Mouse (Mus musculus): ENCODE results near the gene Nr1h3.
A peak's percentile ranks its signal among the peaks of the same experiment; 100 is the strongest.
"Not testable (repeated sequence)": the region's sequence is repeated elsewhere in the genome, so short reads cannot be mapped to it uniquely, and the experiment has no call there.

Nr1h3 gene

DNA sequence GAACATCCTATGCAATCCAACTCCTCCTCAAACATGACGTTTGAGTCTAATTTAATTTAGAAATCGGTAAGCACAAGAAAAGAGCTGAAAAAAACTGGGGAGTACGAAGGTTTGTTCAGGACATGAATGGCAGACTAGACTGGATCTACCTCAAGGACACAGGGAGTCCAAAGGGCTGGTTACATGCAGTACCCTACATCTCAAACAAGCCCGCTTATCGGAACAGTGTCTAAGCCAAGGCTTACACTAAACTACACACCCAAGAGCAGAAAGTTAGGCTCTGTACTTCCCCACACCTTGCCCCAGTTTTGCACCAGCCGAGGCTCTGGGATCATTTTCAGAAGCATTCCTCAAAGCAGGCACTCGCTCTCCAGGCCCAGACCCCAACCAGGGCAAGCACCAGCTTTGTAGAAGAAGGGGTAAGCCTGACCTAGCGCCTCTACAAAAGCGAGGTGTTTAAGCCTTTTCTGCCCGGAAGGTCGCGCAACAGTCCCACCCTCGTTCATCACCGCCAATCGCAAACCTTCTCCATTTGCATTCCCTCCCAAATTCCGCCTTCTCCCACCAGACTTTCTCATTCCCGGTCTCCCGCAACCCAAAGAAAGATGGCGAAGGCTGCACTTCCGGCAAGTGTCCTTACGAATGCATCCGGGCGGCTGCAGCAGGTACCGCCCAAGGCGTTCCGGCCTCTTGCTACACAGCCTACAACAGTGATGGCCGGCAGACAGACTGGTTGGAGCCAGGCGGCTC is at the start of gene Nr1h3, which contains the start of gene Acp2:
Gene Nr1h3, minus strand, starts transcription at position 613 of the 750 bp plus-strand sequence.
Gene Acp2, plus strand, starts transcription at position 664 of the 750 bp plus-strand sequence.
- DNase-seq: peak; percentile 91

DNA sequence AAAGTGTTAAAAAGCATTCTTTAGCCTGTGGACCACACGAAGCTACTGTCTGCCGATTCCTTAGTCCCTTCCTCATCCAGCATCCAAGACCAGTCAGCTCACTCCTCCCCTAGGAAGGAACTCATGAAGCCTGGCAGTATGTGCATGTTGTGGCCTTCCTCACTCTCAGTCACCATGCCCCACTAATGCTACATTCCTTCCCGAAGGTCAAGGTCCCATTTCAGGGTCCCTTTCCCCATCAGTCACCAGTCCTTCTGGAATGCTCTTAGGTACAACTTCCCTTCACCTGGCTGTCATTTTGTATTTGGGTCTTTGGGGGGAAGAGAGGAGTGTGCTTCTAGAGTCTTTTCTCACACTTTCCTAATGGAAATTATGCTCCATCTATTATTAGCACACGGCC is 49.4 kb upstream of the Nr1h3 start:
- no peak for DNase-seq

DNA sequence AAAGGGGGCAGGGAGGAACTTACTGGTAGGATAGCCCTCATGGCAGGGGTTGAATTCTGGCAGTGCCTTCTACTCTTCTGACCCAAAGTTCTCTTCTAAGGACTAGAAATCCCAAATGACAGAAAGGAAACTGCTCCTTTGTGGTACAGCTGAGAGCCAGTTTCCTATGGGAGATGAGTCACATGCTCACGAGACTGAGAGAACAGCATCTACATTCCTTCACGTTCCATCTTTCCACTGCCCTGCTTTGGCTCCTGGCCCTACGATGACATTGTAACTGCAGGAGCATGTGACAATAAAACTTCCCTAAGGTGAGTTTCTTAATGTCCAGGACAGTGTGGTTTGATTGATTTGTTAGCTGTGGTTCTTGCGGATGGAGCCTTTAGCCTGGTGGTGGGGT is 45.7 kb upstream of the Nr1h3 start:
- DNase-seq: no peak

DNA sequence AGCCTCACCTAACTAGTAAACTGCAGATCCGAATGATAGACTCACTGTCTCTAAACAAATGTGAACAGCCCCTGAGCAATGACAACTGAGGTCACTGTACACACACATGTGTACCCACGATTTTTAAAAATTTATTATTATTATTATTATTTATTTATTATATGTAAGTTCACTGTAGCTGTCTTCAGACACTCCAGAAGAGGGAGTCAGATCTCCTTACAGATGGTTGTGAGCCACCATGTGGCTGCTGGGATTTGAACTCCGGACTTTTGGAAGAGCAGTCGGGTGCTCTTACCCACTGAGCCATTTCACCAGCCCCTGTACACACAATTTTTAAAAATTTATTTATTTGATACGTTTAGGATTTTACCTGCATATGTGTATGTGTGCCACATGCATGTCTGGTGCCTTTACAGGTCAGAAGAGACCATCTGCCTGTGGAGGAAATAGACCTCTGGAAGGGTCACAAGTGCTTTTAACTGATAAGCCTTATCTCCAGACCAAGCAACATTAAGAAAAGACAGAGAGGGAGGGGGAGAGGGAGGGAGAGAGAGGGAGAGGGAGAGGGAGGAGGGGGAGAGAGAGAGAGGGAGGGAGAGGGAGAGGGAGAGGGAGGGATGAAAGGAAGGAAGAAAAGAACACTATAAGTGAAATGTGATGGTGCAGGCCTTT is 42.1 kb upstream of the Nr1h3 start:
- no peak for DNase-seq

DNA sequence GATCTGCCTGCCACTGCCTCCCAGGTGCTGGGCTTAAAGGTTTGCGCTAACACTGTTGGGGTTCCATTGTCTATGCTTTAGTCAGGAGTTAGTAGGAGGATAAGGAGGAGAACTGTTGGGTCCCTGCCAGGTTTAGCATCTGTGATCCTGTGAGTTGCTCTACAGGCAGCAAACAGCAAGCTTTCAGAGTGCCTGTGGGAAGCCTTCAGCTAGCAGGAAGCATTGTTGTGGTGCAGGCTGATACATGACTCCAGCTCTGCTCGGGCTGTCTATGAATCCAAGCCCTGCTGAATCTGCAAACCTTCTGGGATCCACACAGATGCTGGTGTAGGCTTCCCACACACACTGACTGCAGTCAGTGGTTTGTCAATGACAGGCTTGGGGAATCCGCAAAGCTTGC is 40.8 kb upstream of the Nr1h3 start:
- no peak for DNase-seq

DNA sequence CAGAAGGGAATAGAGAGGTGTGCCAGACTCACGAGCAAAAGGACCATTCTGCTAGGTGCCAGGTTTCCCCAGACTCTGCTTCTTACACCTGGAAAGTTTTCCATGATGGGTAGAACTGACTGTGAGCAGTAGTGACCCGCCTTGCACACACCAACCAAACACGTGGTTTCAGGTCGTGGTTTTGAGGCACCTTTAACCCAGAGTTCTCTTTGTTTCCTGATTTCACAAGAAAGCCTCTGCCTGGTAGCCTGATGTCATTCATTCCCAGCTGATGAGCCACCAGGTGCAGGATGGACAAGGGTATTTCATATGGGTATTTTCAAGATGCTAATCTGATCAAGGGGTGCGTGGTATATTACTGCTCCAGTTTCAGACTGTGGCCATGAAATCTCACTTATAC is 39.9 kb upstream of the Nr1h3 start:
- no peak for DNase-seq

DNA sequence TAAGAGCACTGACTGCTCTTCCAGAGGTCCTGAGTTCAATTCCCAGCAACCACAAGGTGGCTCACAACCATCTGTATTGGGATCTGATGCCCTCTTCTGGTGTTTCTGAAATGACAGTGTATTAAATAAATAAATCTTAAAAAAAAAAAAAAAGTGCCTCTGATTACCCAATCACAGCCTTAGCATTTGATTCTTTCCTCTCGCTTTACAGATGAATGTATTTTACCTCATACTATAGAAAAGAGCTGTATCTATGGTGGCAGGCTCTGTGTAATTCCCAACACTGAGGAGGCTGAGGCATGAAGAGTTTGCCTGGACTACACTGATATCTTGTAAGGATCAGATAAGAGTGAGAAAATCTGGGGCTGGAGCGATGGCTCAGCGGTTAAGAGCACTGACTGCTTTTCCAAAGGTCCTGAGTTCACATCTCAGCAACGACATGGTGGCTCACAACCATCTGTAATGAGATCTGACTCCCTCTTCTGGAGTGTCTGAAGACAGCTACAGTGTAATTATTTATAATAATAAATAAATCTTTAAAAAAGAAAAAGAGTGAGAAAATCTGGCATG is 35.0 kb upstream of the Nr1h3 start:
- DNase-seq: not testable (repeated sequence)

DNA sequence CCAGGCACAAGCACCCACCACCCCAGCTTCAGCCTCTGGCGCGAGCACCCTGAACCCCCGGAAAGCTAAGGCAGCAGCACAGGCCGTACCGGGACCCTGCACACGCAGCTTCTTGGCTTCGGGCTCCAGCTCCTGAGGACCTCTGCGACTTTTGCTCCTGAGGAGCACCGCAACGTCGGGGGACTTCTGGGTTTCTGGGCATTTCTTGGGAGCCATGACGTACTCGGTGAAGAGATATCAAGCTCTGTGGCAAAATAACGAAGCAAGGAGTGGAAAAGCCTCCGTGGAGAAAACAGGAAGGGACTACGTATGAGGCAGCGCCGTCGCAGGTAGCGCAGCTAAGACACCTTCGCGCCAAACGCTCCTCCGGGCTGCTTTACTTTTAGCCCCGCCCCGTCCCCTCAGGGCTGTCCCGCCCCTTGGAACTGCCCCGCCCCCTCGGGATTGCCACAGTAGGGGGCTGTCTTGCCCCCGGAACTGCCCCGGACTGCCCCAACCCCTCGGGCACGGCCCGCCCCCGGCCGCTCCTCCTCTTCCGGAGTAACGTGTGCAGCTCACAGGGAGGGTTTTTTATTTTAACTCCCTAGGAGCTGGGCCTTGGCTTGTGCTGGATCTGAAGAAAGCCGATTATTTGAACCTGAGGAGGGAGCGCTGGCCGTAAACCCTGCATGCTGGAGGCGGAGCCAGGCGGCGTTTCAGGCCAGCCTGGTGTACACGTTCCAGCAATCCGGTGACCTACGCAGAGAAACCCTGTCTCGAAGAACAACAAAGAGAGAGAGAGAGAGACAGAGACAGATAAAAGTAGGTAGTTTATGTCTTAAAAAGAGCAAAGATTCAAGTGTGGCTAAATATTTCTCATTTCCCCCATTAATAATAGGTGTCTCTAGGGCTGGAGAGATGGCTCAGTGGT is 34.2 kb upstream of the Nr1h3 start, which contains the start of gene Ddb2:
Gene Ddb2, minus strand, starts transcription at position 382 of the 910 bp plus-strand sequence.
- DNase-seq: peak; percentile 96

DNA sequence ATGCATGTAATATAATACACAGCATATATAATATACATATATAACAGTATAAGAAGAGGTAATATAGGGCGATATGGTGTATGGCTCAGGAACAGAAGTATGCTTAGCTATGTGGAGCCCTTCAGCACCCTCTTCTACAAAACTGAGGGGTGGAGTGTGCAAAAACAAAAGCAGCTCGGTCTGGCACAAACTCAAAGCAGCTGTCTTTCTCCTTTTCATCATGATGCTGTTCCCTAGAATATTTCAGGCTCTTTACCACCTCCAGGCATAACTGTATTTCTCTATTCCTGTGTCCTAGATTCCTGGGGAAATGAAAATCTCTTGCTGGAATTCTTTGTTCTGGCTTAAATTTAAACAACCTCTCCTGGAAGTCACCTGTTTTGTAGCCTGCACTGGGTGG is 27.1 kb upstream of the Nr1h3 start:
- DNase-seq: no peak

DNA sequence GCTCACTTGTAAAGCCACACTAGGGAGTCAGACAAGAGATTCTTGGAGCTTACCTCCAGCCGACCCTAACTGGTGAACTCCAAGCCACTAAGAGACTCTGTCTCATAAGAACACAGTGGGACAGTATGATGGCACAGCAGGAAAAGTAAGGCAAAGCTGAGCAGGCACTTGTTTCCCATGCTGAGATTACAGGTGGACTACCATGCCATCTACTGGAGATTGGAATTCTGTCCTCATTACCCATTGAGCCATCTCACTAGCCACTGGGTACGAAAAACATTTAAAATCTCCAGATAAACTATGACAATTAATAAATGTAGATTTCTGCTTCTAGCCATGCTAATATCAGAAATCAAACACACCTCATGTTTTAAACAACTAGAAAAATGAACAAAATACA is 21.0 kb upstream of the Nr1h3 start:
- no peak for DNase-seq

DNA sequence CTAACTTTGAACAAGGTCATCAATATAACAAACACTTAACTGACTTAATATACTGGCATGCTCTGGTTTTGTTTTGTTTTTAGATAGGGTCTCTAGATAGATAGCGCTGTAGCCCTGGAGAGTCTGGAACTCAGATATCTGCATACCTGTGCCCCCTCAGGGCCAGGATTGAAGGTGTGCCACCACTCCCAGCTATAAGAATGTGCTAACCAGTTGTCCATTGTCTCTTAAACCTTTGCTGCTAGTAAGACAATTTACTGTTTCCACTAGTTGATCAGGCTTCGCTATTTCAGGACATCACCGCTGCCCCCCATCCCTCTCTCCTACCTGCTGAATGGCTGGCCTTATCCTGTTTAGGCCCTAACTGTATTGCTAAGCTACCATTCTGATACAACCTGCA is 17.9 kb upstream of the Nr1h3 start:
- no peak for DNase-seq

DNA sequence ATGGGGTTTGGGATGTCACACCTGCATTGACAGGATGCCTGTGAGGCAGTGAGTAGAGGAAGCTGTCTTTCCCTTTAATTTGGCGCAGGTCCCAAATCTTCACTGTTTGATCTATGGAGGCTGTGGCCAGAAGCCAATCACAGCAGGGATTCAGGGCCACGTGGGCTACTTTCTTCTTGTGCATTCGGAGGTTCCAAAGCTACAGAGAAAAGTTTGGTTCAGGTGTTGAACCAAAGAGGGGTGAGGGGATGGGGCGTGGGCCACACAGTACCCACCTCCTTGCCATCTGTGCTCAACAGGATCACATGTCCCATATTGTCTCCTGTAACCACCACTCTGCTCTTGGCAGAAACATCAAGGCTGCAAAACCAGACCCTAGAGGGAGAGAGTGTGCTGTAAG is 14.4 kb upstream of the Nr1h3 start:
- DNase-seq: no peak

DNA sequence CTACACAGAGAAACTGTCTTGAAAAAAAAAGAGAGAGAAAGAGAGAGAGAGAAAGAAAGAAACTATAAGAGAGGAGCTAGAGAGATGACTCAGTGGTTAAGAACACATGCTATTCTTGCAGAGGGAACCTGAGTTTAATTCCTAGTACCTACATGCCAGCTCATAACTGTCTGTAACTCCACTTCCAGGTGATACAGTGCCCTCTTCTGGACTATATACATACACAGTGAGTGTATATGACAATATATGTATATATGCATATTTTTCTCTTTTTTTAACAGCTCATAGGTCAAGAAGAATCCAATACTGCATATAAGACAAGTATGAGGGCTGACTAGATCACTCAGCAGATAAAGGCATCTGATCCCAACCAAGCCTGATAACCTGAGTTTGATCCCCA is 10.7 kb upstream of the Nr1h3 start:
- DNase-seq: no peak

DNA sequence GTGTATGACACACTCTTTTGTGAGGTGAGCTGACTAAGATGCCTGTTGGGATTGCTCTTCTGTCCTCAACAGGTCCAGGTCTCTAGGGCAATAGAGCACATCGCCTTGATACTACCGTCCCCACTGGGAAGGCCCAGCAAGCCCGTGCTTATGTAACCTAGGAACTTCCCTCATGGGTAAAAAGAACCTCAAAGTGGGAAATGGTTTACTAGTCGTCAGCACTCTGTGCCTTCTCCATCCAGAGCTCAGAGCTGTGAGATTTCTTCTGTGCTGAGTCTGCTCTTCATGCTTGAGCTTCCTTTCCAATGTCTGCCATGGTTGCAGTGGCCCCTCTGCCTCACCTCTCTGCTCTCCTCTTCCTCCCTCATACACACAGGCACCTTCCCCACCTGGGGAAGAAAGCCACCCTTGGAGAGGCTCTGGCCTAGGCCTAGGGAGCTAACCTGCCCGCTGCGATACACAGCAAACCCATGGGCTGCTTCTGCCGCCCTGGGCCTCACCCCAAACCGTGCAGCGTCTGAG is 3.7 kb upstream of the Nr1h3 start:
- DNase-seq: no peak

DNA sequence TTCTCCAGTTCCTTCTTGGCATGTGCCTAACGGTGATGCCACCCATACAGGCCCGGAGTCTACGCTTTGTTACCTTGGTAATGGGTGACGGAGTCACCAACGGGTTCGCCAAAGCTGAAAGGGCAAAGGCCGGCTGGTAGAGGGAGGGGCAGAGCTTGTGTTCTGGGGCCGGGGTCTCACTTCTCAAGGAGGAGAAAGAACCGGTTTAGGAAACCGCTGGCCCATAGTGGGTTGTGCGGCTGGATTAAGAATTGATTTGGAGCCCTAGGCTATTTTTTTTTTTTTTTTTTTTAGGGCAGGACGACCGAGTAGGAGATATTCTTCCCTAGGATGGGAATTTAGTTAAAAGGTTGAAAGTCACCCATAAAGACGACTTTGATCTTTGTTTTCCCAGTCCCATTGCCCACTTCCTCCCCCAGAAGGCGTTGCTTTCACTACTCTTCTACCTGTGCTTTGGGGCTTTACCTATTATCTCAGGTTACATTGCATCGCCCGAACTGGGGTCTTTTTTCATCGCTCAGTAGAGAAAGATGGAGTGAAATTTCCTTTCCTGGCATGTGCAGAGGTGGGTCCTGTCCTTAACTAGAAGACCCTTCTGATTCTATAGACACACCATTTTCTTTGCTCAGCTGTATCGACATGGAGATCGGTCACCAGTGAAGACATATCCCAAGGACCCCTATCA is 480 bp upstream of the Nr1h3 start:
- DNase-seq: no peak

DNA sequence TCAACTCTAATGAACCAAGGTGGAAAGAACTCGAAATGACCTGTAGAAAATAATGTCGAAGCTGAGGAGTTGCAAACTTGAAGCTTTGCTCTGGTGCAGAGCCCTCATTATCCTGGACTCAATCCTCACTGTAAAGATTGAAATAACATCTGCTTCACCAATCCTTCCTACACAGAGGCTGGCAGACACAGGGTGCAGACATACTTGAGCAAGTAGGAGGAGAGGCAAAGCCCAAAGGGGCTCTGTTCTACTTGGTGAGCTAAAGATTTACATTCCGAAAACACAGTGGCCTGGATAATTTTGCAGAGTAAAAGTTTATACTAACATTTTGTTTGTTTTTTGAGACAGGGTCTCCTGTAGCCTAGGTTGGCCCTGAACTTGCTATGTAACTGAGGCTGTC is 3.7 kb downstream of the Nr1h3 start:
- no peak for DNase-seq

DNA sequence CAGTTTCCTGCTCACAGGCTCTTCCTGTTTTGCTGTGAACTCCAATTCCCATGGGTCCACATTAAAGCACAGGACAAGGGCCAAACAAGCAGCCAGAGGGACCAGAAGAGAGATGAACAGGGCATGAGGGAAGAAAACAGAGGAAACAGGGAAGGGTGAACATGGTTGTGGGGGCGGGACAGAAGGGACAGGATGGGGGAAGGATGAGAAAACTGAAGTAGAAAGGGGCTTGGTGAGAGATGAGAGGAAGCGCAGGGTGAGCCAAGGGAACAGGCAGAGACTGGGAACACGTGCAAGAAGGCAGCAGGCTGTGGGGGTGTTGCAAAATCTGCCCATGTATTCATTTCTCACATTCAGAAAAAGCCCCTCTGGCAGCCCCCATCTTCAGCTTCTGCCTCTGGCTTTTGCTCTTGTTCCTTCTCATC is 6.0 kb downstream of the Nr1h3 start:
- DNase-seq: peak; percentile 38

DNA sequence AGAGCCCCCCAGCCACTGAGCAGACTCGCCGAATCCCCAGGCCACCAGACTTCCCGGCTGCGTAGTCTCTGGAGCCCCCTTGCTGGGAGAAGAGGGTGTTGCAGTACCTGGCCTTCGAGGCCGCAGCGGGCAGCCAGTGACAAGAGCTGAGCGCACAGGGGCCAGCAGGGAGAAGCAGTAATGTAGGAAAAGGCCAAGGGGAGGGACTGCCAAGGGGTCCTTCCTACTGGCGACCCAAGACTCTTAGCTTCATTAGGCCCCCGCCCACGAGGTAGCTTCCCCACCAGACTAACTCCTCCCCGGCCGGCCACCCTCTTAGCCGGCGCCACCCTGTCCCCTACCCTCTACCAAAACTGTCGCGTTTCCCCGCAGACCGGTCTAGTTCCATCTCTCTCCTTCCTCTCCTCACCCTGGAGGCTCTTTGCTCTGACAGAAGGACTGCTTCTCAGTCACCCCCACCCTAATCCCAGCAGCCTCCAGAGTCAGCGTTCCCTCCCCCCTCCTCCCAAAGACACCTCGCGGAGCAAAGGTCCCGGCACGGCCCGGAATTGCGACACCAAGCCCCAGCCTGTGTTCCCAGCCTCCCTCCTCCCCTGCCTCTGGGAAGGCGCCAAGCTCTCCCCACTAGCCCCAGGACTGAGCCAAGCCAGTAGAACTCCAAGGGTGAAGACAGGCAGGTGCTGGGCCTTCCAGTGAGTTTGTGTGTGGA is 7.9 kb downstream of the Nr1h3 start:
- DNase-seq: peak; percentile 93

DNA sequence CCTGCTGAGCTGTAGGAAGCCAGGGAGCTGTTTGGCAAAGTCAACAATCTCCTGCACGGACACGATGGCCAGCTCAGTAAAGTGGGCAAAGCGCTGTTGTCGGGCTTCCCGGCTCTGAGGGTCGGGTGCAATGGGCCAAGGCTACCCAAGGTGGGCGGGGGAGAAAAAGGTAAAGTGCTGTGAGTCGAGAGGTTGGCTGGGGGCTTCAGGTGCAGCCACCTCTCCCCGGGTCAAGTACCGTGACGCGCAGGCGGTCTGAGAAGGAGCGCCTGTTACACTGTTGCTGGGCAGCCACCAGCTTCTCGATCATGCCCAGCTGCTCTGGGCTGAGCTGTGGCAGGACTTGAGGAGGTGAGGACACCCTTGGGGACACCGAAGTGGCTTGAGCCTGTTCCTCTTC is 12.1 kb downstream of the Nr1h3 start:
- no peak for DNase-seq

DNA sequence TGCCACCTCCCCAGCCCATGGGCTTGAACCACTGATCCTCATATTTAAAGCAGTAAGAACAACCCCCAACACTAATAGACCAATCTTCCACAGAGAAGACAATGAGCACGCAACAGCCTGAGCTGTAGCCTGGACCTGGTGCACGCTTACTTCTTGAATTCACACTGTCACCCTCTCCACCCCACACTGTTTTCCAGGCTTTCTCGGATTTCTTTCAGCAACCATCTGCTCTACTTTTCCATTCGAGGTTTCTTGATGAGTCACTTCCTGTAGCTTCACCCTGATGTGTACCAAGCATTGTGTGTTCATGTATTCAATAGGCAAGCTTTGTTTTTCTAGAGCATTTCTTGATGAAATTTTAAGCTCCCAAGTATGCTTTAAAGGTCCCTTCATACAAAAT is 15.2 kb downstream of the Nr1h3 start:
- DNase-seq: no peak

DNA sequence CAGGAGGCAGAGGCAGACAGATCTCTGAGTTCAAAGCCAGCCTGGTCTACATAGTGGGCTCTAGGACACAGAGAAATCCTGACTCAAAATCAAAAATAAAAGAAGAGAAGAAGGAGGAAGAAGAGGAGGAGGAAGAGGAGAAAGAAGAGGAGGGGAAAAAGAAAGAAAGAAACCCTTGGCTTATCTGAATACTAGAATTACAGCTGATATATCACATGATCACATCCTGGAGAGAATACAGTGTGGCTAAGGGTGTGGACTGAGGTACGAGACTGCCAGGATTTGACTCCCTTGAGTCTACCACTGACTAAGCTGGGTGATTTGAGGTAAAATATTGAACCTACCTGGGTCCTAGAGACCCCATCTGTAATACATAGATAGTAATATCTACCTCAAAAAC is 16.4 kb downstream of the Nr1h3 start:
- DNase-seq: no peak

Measured in lung, postnatal 14 days (tissue).